Mouse (Mus musculus) left cerebral cortex, adult 2 months (tissue): Measurements from ENCODE around the gene Clip2. TPM values are rescaled to one million over a fixed set of nuclear protein-coding genes. Genes with fewer than 3 reads are reported as not detected.
"Not testable (repeated sequence)": the region's sequence is repeated elsewhere in the genome, so short reads cannot be mapped to it uniquely, and the experiment has no call there.

Source experiments
- DNase-seq, 2 experiments: peaks; one replicate each; pipeline ENCODE4 v3.0.0; 2021 to 2022; ENCODE audit warnings: low spot score in 2 of 2, mixed read lengths in 1 of 2; ENCODE audit errors: extremely low spot score in 1 of 2
- H3K27ac ChIP-seq: fragments of 200-600 bp; 2 replicates; pipeline ENCODE4 v1.8.1; 2022
- H3K4me3 ChIP-seq: fragments of 200-600 bp; 2 replicates; pipeline ENCODE4 v1.8.1; 2022
- CTCF ChIP-seq: fragments of 200-600 bp; IDR thresholded peaks from 2 replicates; pipeline ENCODE4 v1.8.1; 2022; ENCODE audit warnings: antibody characterized with exemption, mild to moderate bottlenecking, moderate library complexity
- intact Hi-C: fragments of 180-260 bp; cut with DNase I; formaldehyde crosslinking; loops from one replicate; pipeline ENCODE4 v1.15.1; 2025
- microRNA-seq, 2 experiments: library from miRNA; unstranded; fragments of <30 nt; microRNA quantifications; one replicate each; pipeline ENCODE4 v1.2.0; 2021
- total RNA-seq, 2 experiments: library from RNA; stranded (reverse); gene quantifications; 2 replicates each; pipeline ENCODE4 v1.2.3; 2021

The Clip2 gene
- total RNA-seq, 2 experiments from 2014 or later: 116 to 123 TPM

GRCm38 (mm10) chr5:134454421-134454820 is 97.8 kb downstream of the Clip2 start:
- no peak for TF ChIP-seq CTCF
- DNase-seq: no peak
- peak overlapping the region; percentile 81 for H3K4me3 ChIP-seq
- H3K27ac ChIP-seq: no peak overlapping the region
- intact Hi-C loops: no loop called here

GRCm38 (mm10) chr5:134453577-134453976 is 98.7 kb downstream of the Clip2 start:
- Histone ChIP-seq H3K27ac (no peak overlapping the region), H3K4me3 (no peak overlapping the region)
- no peak for DNase-seq
- no peak for TF ChIP-seq CTCF
- intact Hi-C loops: no loop called here

- H3K27ac ChIP-seq, intact Hi-C loops, DNase-seq, H3K4me3 ChIP-seq: not testable (repeated sequence)
Measured at GRCm38 (mm10) chr5:134446755-134447154, 105.5 kb downstream of the Clip2 start.

- no peak for DNase-seq
- no peak for TF ChIP-seq CTCF
- Histone ChIP-seq H3K27ac (no peak overlapping the region), H3K4me3 (no peak overlapping the region)
- intact Hi-C loops: no loop called here
Measured at GRCm38 (mm10) chr5:134445895-134446294, 106.3 kb downstream of the Clip2 start.

- DNase-seq: no peak
- TF ChIP-seq CTCF: no peak
- H3K4me3 ChIP-seq: no peak overlapping the region
- H3K27ac ChIP-seq: no peak overlapping the region
- intact Hi-C loops: no loop called here
Measured at GRCm38 (mm10) chr5:134445208-134445831, 106.9 kb downstream of the Clip2 start.

- no peak overlapping the region for H3K27ac ChIP-seq
- no peak overlapping the region for H3K4me3 ChIP-seq
- intact Hi-C loops: no loop called here
- TF ChIP-seq CTCF: no peak
- no peak for DNase-seq
Measured at GRCm38 (mm10) chr5:134444473-134444872, 107.8 kb downstream of the Clip2 start.

GRCm38 (mm10) chr5:134442066-134442465 is 110.2 kb downstream of the Clip2 start:
- TF ChIP-seq CTCF: no peak
- no peak overlapping the region for H3K27ac ChIP-seq
- intact Hi-C loops: no loop called here
- H3K4me3 ChIP-seq: no peak overlapping the region
- DNase-seq: no peak

- no peak for TF ChIP-seq CTCF
- intact Hi-C loops: no loop called here
- H3K27ac ChIP-seq: no peak overlapping the region
Measured at GRCm38 (mm10) chr5:134441105-134441504, 111.1 kb downstream of the Clip2 start.

GRCm38 (mm10) chr5:134440098-134440497 is 112.1 kb downstream of the Clip2 start:
- no peak for DNase-seq
- Histone ChIP-seq H3K4me3 (no peak overlapping the region), H3K27ac (no peak overlapping the region)
- intact Hi-C loops: no loop called here
- no peak for TF ChIP-seq CTCF

More at GRCm38 (mm10) chr5:134441105-134441504, 111.1 kb downstream of the Clip2 start:
- no peak for DNase-seq
- no peak overlapping the region for H3K4me3 ChIP-seq

- TF ChIP-seq CTCF: no peak
- no peak overlapping the region for H3K4me3 ChIP-seq
- intact Hi-C loops: no loop called here
Measured at GRCm38 (mm10) chr5:134439481-134439880, 112.8 kb downstream of the Clip2 start.

More at GRCm38 (mm10) chr5:134439481-134439880, 112.8 kb downstream of the Clip2 start:
- no peak overlapping the region for H3K27ac ChIP-seq
- DNase-seq: no peak

Small RNAs within 50 kb of the gene (microRNA-seq; reads per million reads assigned to microRNA genes)
- gene Gm26340 (0 reads per million in 2 experiments), gene Mir7228 (0 reads per million in 2 experiments)

Other genes with a start within 250 kb of the Clip2 start
- 100 to 1,000 TPM; 219 to 221 TPM for gene Gtf2i, start 237.7 kb downstream of the Clip2 start, total RNA-seq
- gene Gtf2ird1, start 95.7 kb downstream of the Clip2 start, total RNA-seq: 10 to 100 TPM; 46.9 to 47.0 TPM
- gene Syna, start 7.7 kb upstream of the Clip2 start, total RNA-seq: under 1 TPM; 0.21 to 0.34 TPM
- gene Rfc2, start 28.9 kb upstream of the Clip2 start, total RNA-seq: 10 to 100 TPM; 60.0 to 64.2 TPM
- 1 to 10 TPM; 3.4 to 3.9 TPM for gene Lat2, start 62.6 kb upstream of the Clip2 start, total RNA-seq
- 100 to 1,000 TPM; 319 to 322 TPM for gene Eif4h, start 87.1 kb upstream of the Clip2 start, total RNA-seq
- gene Limk1, start 136.2 kb upstream of the Clip2 start, total RNA-seq: 10 to 100 TPM; 59.8 to 65.4 TPM
- 10 to 100 TPM; 11.3 to 11.7 TPM for gene Eln, start 194.9 kb upstream of the Clip2 start, total RNA-seq